Mouse (Mus musculus) heart, adult 2 months (tissue): Measurements from ENCODE around the gene Ablim2.

Experiments
- CTCF ChIP-seq: fragments of 200-600 bp; IDR thresholded peaks from 2 replicates; pipeline ENCODE4 v1.8.1; 2022; ENCODE audit warnings: antibody characterized with exemption, mild to moderate bottlenecking, moderate library complexity
- EP300 ChIP-seq: fragments of 200-500 bp; IDR thresholded peaks from 2 replicates; pipeline ENCODE4 v1.6.1; 2011; ENCODE audit warnings: low read depth, low read length, control low read depth; ENCODE audit not compliant: insufficient read depth
- POLR2A ChIP-seq: fragments of 200-500 bp; IDR thresholded peaks from 2 replicates; pipeline ENCODE4 v1.6.1; 2011; ENCODE audit warnings: mild to moderate bottlenecking, low read depth, low read length, control low read depth; ENCODE audit not compliant: insufficient read depth

DNA sequence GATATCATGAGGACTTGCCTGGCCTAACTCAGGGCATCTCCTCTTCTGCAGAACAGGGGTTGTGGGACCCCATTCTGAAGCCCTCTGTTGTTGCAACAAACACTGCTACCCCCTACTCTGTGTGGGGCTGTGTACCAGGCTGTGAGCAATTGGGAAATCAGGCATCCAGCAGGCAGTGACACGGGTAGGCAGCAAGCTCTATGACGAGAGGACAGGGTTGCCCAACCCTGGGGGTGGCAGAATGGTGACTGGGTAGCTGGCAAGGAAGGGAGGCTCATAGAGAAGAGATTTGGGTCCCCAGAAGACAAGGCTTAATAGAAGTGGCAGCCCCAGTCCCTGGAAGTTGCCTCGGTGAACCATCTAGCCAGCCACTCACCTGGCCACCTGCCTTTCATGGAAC, 31.8 kb upstream of the Ablim2 start:
- TF ChIP-seq EP300 (no peak), CTCF (no peak), POLR2A (no peak)
